Mouse (Mus musculus): Measurements from ENCODE around the gene Colgalt2.
A peak's percentile ranks its signal among the peaks of the same experiment; 100 is the strongest.

The Colgalt2 gene

DNA sequence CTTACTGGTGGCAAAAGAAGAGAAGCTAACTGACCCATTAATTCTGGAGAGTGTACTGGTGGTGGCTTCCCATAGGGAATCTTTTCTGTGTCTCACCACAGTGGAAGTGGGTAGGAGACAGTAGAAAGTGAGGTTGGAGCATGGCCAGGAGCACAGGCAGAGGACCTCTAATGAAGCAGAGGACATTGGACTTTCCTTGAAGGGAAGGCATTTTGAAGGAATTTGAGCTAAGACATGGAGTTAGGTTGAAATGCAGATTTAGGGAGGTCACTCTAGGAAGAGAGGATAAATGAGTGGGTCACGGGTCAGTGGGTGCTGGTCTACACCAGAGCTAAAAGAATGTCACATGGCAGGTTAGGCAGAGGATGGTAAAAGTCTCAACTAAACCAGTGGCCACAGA lies 91.2 kb downstream of the Colgalt2 start:
- no peak for DNase-seq (ENCODE audit: extremely low spot score)

DNA sequence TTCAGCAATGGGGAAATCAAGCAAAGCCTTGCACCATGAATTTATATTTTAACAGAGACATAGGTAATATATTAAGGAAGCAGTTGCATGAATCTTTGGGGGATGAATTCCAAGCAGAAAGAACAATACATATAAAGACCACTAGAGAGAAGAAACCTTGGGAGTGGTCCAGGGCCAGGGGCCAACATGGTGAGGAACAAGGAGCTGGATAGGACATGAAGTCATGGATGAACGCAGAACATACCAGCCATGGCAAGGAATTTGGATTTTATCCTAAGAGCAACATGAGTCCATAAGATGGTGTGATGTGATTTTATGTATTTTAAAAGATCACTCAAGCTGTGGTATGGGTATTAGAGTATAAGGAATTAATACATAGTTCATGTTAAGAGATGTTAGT lies 92.6 kb downstream of the Colgalt2 start:
- DNase-seq (ENCODE audit: extremely low spot score) = no peak

DNA sequence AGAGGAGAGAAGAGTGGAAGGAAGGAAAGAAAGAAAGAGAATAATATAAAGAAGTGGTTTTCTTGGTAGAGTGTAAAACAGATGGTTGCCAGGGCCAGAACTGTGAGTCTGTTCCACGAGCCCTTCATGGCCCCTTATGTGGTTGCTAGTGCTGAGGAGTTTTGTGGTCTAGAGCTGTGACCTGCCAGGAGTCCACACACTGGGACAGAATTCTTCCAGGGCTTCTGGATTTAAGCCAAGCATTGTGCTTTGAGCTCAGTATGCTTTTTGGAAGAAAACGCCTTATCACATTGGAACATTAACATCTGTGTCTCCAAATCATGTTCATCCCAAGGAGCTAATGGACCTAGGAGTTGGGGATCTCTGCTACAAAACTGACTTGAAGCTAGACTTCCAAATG lies 97.2 kb downstream of the Colgalt2 start:
- no peak for DNase-seq (ENCODE audit: extremely low spot score)

DNA sequence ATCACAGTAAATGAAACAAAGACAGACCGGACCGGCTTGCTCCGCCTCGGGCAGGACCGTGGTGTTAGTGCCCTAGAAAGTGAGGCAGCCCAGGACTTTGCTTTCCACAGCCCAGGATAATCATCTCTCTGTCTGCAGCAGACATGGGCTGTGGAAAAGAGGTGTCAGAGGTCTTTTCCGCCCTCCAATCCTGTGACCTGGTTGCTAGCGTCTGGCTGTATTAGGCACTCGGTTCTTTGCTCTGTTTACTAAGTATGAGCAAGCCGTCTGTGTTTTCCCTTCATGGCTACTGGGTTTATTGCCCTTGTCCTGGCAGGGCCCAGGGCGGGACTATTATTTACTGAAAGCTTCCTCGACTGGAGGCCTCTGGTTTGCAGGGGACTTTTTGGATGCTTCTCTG lies 98.0 kb downstream of the Colgalt2 start:
- peak; percentile 14 for DNase-seq (ENCODE audit: extremely low spot score)

DNA sequence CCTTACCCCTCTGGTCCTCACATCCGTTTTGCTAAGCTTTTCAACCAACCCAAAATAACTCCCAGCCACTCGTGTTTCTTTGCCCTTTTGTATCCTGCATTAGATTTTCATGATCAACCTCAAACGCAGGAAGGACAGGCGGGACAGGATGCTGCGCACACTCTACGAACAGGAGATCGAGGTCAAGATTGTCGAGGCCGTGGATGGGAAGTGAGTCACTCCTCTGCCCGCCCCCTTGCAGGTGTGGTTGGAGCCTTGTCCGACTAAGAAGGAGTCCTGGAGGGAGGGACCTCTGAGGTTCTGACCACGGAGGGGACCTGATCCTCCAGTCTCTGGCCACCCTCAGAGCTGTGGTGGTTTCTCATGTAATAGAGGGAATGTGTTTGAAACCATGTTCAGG lies 100.2 kb downstream of the Colgalt2 start:
- no peak for DNase-seq (ENCODE audit: extremely low spot score)

DNA sequence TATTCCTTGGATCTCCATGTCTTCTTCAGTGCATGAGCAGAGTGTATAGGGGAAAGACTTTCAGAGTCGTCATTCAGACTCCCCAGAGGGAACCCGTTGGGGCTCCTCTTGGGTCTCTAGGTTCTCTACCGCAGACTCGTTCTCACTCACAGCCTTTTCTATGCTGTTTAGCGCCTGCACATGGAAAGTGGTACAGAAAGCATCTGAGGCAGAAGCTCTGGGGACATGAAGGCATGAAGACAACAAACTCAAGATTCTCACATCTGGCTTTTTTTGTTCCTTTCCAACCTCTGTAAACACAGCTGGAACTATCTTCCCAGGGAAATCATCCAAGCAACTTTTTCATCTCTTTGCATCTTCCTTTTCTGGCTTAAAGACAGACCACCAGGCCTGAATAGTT lies 106.5 kb downstream of the Colgalt2 start:
- no peak for DNase-seq (ENCODE audit: extremely low spot score)

DNA sequence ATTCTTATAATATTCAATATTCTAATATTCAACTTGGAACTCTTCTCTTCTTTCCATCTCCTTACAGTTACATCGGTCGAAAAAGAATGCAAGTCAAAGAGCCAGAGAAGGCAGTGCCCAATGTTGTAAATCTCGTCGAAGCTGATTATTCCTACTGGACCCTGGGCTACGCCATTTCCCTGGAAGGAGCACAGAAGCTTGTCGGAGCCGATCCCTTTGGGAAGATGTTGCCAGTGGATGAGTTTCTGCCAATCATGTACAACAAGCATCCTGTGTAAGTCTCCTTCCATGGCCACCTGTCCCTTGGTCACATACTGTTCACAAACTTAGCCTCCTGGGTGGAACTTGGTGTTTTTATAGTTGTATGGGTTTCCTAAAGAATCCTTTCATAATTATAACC lies 107.1 kb downstream of the Colgalt2 start:
- DNase-seq (ENCODE audit: extremely low spot score) = no peak

DNA sequence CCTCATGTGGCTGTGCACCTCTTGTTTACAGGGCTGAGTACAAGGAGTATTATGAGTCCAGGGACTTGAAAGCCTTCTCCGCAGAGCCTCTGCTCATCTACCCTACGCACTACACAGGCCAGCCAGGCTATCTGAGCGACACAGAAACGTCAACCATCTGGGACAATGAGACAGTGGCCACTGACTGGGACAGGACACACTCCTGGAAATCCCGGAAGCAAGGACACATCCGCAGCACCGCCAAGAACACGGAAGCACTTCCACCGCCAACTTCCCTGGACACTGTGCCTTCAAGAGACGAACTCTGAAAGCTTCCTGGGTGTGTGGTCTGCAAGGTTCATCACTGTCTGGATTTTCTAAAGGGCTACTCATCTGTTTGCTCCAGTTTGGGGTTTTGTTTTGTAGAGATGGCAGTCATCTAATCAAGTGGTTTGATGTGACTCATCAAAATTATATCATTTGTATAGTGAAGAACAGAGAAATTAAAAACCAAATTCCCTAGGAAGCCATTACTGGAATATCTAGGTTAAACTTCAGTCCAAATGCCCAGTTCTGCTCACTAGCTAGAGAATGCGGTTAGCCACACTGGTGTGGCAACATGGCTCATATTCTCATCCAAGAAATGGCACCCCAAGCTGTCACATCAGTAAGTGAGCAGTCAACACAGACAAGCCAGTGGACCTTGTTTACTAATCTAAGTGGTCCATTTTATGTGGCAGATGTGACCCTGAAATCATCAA lies 109.0 kb downstream of the Colgalt2 start:
- DNase-seq (ENCODE audit: extremely low spot score) = no peak

DNA sequence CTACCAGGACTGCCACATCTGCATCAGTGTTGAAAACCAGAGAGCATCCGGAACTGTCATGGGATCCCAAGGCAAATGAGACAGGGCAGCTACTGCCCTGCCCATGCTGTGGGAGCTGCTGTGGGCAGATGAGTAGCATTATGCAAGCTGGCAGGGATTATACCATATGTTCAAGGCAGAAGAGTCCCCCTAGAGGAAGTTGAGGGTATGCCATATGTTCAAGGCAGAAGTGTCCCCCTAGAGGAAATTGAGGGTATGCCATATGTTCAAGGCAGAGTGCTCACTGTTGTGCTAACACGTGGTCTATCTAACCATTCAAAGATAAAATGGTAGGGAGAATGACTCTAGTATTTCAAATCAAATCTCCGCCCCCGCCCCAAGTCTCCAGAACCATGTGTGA lies 111.6 kb downstream of the Colgalt2 start:
- DNase-seq (ENCODE audit: extremely low spot score) = peak; percentile 19

DNA sequence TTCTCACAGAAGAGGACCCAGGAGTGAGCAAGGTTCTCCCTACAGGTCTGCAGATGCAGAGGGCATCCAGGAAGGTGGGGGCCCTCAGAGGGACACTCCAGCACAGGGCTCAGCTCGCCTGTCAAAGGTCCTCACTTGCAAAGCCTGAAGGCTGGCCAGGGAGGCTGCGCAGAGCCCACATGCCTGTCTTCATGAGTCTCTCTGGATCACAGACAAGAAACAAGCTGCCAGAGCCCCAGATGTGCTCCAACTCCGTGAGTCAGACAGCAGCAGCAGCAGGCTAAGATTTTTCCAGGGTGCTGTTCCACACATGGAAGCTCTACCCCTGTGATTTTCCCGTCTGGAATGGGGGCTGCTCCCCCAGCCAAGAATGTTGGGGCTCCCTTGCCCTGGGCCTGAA lies 114.6 kb downstream of the Colgalt2 start:
- no peak for DNase-seq (ENCODE audit: extremely low spot score)

DNA sequence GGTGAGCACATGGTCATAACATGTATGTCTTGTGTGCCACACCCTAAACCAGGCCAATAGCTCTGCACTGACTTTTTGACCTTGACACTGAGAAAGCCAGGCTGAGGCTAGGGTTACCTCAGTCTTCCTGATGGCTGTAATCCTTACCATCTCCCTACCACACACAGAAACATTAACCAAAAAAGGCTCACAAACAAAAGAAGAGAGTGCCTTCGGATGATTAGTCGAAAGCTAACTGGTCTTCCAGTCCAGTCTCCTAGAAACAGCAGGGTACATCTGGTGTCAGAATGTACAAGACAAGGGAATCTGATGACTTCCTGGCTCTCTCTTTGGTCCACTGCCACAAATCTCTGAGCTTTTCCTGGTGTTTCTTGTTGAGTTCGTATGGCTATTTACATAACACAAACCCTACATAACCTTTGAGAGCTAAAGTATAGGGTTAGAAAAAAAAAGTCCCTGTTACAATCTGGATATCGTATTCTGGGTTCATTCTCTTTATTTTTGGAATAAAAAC lies 117.5 kb downstream of the Colgalt2 start:
- DNase-seq (ENCODE audit: extremely low spot score) = no peak

DNA sequence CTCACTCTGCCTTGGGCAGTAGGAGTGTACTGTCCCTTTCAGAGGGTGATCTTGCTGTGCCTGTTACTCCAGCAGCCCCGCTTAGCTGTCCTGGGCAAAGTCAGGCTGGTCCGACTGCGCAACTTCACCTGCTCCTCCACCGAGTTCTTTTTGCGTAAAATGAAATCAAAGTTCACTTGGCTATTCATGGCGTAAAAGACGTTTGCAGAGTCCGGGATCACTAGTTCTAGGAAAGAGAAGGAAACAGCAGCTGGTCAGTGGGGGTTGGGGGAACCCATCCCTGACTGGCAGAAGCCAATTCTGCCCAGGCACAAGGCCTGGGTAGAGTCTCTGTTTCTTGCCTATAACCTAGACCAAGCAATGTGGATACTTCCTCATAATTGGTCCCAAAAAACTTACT lies 119.3 kb downstream of the Colgalt2 start:
- no peak for DNase-seq (ENCODE audit: extremely low spot score)

DNA sequence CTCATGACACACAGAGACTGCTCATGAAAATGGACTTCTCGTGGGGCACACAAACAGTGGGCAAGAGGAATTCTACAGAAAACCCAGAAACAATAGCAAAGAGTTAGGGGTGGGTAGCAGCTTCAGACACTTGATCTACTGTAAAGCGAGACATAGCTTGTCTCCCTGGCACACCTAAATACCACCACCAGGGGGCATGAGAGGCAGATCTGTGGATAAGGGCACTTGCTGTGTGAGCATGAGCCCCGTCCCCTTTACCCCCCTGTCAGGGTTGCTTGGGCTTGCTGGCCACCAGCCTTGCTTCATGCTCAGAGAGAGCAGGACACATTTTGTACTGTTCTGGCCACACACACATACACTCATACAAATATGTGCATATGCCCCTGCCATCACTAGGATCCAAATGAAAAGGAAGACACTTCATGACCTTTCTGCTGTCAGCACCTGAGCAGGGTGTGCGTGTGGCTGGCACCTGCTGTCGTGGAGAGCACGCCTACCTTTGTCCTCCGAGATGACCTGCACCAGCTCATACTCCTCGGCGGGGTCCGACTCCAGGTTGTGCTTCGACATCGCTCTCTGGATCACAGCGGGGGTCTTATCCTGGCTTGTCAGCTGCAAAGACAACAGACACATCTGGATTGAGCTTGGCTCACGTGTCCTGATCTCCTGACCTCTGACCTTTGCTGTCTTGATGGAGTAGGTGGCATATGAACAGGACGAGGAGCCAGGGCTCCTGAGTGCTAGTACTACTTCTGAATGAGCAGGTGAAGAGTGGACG lies 121.4 kb downstream of the Colgalt2 start:
- DNase-seq (ENCODE audit: extremely low spot score) = peak; percentile 64

DNA sequence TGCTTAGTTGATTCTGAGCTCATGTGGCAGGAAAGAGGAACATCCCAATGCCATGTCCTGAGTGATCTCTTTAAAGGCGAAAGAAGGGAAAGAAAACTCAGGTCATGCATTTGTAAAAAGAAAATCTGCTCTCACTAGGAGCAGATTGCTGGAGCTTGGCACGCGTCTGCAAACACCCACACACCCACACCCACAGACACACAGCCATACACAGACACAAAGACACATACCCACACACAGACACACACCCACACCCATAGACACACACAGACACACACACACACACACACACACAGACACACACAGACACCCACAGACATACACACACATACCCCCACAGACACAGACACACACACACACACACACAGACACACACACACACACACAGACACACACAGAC lies 122.6 kb downstream of the Colgalt2 start:
- no peak for DNase-seq (ENCODE audit: extremely low spot score)

DNA sequence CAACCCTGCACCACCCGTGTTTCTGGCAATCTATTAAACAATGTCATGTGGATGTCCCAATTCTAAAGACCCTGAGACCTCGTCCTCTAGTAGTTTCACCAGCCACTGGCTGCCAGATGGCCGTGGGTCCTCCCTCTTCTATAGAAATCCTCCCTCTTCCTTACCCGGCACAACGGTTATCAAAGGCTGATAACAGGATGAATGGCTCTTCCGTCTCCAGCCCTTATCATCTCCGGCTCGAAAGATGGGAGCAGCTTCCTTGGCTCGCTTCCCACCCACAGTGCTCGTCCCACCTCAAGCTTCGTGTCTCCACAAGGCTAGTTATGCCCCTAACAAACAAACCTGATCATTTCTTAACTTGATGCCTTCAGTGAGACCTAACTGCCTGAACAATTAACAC lies 123.7 kb downstream of the Colgalt2 start:
- DNase-seq (ENCODE audit: extremely low spot score) = no peak

DNA sequence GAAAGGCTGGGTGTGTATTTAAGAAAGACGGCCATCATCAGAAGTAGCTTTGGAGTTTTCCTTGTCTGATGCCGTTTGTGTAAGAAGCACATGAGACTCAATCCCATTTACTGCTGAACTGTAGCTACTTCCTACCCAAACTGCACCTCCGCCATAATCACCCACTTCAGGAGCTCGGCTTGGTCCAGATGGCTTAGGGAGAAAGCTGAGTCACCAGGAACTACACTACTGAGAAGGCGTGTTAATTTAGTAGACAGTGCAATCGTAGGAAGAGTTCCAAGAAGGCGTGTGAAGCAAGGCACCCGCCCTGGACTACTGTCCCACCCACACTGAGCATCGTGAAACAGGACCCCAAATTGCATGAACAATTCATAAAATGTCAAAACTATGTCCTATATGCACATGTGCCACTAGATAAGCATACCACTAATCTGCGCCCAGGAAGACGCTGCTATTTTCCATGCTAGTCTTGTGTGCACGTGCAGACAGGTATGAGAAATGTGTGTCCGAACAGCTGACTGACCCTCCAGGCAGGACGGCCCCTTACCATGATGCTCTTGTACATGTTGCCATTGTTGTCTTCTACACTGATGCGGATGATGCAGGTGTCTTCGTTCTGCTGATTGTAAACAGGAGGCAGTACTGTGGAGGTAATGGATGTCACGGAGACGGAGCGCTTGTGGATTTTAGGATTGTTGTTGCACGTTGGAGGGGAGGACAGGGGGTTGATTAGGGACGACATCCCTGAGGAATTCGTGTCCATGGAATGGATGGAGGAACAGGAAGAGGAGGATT lies 124.7 kb downstream of the Colgalt2 start:
- no peak for DNase-seq (ENCODE audit: extremely low spot score)

DNA sequence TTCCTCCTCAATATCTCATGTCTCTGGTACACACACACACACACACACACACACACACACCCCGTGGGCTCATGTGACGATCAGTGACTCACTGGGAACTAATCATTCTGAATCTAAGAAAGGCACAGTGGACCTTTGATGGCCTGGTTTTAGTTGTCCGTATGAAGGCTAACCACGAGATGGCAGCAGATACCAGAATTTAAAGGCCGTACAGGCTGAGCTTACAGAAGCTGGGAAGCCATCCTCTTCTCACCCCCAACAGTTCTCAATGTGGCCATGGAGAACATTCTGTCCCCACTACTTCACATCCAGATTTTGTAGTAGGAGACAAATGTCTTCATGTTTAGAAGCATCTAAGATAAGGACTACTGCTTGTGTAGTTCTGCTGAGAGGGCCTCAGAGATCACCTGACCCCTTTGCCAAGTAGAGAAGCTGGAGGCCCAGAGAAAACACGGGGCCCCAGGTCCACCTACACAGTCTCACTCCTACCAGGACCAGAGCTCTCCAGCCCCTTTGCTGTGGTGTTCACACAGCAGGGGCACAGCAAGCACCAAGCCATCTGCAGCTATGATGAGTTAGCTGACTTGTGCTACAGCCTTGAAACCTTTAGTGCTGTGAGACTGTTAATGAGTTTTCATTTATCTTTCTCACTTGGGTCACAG lies 125.5 kb downstream of the Colgalt2 start:
- DNase-seq (ENCODE audit: extremely low spot score) = peak; percentile 71

DNA sequence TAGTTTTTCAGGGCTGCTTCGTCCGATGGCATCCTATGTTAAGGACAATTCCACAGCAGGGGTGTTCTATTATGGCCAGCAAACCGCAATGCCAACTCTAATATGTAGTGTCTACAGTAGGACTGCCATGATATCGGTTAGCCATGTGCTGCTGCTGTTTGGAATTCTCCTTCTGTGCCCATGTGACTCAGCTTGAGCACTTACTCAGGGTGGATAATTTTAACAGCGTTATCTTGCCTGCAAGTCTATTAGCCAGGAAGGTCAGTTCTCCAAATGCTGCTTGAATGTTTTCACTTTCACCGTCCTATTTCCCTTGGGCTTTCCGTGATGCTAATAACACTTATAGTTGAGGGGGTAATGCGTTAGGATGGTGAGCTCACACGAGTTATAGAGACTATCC lies 126.5 kb downstream of the Colgalt2 start:
- no peak for DNase-seq (ENCODE audit: extremely low spot score)

DNA sequence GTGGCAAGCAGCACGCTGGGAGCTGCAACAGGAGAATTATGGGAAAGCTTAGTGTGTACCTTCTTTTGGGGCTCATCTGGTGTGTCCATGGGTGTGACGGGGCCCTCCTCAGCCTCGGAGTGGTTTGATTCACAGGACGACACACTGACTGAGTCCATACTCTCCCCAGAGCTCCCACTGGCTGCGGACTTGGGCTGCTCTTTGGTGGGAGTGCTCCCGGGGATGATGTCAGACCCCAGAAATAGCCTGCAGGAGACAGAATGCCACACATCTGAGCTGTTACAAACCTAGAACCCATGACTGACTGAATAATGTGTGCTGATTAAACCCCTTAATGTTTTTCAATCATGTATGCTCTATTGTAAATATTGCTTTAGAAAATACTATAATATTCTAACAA lies 128.6 kb downstream of the Colgalt2 start:
- DNase-seq (ENCODE audit: extremely low spot score) = no peak

DNA sequence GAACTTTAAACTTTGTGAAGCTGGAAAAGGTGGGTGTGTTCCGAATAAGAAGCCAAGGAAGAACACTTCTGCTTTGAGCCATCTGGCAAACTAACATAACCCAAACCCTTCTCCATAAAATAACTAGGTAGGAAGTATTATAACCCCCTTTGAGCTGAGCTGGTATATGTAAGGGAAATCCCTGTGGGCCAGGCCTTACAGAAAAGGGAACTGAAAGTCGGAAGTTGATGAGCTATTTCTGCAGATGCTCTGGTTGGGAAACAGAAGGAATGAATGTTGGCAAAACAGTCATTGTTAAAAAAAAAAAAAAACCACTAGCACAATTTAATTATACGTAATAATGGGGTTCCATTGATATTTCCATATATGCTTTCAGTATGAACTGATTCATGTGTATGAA lies 129.1 kb downstream of the Colgalt2 start:
- no peak for DNase-seq (ENCODE audit: extremely low spot score)

DNA sequence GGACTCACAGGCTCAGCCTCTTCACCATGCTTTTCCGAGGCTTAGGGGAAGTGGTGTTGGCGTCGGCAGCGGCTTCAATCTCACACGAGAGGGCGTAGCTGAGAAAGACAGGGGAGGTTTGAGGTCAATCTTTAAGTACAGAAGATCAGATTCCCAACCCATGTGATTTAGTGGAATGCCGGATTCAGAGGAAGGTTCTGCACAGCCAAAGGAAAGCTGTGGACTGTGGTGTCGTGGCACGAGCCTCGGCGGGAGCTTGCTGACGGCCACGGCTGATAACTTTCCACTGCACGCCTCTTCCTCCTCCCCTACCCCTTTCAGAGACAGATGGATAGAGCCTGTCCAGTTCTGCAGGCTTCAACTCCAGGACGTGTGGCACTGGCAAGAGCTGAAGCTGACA lies 131.9 kb downstream of the Colgalt2 start:
- DNase-seq (ENCODE audit: extremely low spot score) = peak; percentile 17

DNA sequence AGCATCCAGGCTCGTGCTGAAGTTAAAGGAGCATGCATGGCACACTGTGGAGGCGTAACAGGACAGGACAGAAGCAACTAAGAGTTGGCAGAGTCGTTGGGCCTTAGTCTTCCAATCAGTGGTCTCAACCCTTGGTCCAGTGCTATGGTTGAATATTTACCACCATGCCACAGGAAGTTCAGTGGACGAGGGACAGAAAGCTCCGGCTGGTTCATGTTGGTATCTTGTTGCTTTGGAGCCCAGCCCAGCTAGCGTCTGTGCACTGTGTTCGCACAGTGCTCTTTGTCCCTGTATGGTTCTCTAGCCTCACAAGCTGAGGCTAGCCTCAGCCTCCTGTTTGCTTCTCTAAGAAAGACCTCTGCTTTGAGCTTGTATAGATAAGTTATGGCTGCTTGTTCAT lies 134.9 kb downstream of the Colgalt2 start:
- DNase-seq (ENCODE audit: extremely low spot score) = no peak

Data from embryo, embryonic 9.5 days (tissue).